Mouse (Mus musculus) Muller cell, postnatal 12 days (primary cell): Measurements from ENCODE around the gene Lca5l.
"Not testable (repeated sequence)": the region's sequence is repeated elsewhere in the genome, so short reads cannot be mapped to it uniquely, and the experiment has no call there.

Experiments used
- DNase-seq: peaks from one replicate; pipeline ENCODE4 v3.0.0-alpha.2; 2015; ENCODE audit errors: inconsistent ontology term

Gene Lca5l

DNA sequence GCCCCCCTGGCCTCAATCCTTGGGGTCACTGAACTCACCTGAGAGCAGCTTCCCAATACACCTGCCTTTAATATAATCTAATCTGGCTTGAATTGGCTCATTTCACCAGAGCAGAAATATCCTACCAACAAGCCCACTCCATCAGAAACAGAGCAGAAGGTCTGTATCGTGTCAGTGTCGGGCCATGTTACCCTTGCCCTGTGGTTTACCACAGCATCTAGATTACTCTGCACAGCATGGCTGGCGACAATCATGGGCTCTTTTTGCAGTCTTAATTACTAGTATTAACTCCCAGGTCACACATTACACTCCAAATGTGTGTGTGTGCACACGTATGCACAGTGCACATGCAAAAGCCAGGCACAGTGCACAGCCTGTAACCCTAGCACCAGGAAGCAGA is 23.2 kb downstream of the Lca5l start:
- DNase-seq: no peak

DNA sequence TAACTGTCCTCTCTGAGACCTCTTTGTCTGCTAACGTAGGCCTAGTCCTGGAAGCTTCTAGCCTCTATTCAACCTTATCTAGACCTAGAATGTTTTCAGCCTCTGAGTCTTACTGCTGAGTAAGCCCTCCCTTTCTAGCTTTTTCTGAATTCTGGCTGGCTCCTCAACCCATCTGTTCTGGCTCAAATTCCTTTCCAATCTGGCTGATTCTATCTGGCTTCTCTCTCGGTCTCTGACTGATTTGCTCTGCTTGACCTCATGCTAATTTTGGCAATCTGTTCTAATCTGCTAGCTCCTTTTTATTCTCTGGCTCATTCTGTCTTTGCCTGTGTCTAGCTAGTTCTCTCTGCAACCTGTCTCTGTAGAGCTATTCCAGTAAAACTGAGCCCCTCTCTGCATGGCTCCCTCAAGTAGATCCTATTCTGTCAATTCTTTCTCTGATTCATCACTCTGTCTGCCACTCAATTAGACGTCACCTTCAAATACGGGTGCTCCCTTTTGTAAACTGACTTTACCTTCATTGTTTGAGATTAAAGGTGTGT is 26.3 kb downstream of the Lca5l start:
- DNase-seq: no peak

DNA sequence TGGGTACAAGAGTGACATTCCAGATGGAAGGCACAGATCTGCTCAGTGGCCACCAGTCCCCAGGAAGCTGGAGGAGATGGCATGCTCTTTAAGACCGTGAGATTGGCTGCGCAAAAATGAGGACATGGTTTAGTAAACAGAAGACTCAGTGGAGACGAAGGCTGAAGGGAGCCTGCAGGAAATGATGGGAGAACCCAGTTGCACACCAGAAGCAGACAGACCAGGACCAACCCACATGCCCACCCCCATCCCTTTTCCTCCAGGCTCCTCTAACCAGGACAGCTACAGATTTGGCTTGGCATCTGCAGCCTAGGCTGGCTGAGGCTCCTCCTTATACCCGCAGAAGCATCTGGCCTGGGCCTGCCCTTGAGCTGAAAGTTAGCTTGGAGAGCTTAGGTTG is 30.7 kb downstream of the Lca5l start:
- DNase-seq: no peak

DNA sequence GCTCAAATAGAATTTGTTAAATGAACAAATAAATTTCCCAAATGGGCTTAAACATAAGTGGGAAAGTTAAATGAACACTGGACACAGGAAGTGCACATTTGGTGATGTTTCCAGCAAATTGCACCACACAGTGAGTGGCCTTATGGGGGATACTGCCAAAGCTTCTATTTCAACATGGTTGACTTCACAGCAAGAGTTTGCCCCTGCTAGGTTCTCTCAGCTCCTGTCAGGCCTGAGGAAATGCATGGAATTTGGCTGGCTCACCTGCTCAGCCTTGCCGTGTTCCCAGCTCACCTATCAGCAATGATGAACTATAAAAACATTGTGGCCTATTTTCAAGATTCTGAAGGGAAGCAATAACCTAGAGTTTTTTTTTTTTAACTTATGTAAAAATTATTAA is 31.1 kb downstream of the Lca5l start:
- no peak for DNase-seq

DNA sequence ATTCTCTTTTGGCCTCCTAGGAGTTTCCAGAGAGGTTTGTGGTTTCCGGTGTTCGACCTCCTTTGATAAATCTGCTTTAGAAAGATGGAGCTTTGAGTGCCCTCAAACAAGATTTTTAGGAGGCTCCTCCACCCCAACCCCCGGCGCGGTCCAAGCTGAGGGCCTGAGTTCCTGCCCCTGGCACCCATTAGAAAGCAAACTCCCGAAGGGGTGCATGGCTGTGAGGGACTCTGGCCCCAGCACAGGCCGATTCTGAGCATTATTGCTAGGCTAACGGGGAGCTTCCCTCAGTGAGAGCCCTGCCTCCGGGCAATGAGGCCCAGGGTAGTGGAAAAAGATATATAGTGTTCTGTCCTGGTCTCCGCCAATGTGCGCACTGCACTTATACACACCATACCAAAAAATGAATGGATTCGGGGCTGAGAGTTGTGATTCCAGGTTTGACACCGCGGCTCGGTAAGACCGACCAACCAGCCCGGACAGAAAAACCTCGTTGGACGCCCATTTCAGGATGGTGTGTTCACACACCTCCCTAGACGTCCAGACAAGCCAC is 32.2 kb downstream of the Lca5l start:
- DNase-seq: no peak

DNA sequence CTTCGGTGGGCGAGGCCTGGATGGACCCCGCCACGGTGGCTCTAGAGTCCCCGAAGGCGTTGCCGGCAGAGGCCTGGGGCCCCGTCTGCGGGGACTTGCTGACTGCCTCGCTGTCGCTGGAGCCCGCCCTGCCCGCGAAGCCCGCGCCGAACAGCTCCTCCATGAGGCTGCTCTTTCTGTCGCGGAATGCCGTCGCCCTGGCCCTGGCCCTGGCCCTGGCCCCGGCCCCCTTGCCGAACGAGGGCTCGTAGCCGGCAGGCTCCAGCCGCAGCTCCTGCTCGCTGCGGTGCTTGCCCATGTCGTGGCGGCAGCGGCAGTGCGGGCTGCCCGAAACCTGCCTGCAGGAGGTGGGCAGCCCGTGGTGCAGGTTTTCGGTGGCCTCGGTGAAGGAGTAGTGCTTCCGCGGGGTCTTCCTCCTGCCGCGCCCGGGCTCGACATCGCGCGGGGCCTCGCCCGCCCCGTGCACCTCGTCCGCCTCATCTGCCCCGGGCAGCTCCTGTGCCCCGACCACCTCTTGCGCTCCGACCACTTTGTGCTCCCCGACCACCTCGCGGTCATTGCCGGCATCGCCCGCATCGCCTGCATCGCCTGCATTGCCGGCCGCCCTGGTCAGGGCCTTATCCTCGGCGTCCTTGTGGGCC is 32.9 kb downstream of the Lca5l start:
- peak; percentile 66 for DNase-seq

DNA sequence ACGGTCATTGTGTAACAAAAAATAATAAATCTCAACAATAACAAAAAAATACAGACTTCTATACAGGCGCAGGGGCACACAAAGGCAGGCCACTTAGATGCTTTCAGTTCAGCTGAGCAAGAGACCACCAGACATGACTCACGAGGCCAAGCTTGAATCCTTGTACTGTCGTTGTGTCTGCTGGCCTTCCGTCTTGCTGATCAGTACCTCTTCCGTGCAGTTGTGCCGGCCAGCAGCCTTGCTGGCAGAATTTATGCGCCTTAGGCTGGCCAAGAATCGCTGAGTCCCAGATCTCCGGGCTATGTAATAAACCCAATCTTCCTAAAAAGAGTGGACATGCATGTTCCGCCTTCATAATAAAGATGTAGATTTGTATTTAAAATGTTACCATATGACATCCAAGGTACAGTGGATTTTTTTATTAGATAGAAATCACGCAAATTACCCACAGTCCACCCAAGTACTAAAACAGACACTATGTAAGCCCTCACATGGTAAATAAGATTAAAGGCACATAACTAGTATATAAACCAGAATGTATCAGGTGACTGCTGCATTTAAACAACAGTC is 33.5 kb downstream of the Lca5l start:
- peak; percentile 24 for DNase-seq

DNA sequence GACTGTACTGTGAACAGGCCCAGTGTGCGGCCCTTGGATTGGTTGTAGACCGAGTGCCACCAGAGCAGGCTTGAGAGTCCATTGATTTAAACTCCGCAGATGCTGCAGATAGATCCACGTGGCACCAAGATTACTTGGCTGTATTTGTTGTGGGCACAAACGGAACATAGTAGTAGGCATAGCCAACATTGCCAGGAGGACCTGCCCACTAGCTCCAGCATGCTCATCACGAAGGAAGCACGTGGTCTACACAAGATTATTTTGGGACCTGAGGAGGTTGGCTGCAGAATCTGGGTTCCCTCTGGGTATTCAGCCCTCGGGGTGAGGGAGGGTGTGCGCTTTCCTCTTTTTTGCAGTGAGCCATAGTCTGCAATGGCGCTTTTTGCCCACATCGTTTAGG is 34.9 kb downstream of the Lca5l start:
- DNase-seq: no peak

DNA sequence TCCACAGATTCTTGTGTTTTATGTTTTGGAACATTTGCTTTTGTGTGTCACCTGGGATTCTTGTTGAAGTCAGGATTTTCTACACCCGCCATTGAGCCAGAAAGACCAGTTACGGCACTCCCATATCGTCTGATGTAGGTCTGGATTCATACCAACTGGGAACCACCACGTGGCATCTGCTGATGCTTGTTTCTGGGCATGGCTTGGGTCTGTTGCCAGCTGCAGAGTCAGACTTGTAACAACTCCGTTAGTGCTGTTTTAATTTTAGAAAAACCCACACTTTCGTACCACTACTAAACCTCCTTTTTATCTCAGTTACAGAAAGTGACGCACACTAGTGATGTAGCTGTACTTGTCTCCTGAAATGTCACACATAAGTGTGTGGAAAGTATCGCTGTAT is 36.1 kb downstream of the Lca5l start:
- no peak for DNase-seq

DNA sequence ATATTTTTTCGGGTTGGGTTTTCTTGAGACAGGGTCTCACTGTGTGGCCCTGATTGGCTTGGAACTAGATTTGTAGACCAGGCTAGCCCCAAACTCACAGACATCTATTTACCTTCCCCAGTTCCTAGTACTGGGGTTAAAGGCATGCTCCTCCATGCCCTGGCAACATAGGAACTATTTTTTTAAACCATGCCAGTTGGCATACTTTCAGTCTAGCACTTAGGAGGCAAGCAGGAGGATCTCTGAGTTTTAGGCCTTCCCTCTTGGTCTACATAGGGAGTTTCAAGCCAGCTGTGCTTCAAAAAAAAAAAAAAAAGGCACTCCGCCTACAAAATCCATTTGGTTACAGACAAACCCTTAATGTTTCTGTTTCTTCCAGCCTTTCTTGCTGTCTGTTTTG is 37.6 kb downstream of the Lca5l start:
- no peak for DNase-seq

DNA sequence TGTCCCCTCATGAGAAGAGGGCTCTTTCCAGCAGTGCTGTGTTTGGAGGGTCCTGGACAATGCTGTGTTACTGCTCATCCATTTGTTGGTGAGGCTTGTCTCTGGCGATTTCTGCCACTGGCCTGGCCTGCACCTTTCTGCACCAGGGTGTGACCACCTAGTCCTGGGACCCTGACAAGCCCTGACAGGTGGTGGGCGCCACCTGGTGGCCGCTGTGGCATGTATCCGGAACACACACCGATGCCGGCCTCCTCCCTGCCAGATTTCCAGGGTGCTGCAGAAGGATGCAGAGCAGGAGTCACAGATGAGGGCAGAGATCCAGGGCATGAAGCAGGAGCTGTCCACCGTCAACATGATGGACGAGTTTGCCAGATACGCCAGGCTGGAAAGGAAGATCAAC is 40.5 kb downstream of the Lca5l start:
- peak; percentile 73 for DNase-seq

DNA sequence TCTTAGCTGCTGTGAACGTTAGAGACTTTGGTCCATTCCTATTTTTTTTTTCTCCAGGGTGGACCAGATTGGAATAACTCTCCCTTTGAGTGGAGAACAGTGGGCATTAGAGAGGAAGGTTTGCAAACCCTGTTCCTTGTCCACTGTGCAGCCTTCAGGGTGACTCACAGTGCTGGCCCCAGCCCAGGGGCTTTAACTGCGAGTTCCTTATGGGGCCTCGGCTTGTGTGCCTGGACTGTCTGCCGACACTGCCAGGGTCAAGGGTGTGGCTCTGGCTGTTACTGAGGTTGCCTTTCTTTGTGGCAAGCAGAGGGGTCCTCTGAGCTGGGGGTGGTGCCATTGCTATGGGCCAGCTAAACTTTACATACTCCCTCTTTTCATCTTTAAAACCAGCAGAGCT is 41.1 kb downstream of the Lca5l start:
- DNase-seq: peak; percentile 83

DNA sequence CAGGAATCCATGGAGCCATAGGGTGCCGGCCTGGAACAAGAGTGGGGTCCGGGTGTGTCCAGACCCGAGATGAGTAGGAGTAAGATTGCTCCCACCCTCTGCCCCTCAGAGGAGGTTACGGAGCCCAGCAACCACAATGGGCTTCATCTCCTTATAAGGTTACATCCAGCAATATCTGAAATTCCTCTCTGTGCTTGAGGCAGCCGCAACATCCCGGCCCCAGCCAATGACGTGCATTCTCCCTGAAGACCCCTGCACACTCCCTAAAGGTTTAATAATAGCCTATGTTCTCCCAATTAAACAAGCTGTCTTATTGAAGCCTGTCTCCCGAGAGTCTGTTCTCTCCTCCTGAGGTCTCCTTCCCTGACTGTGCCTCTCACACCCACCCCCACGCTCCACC is 42.8 kb downstream of the Lca5l start:
- no peak for DNase-seq

DNA sequence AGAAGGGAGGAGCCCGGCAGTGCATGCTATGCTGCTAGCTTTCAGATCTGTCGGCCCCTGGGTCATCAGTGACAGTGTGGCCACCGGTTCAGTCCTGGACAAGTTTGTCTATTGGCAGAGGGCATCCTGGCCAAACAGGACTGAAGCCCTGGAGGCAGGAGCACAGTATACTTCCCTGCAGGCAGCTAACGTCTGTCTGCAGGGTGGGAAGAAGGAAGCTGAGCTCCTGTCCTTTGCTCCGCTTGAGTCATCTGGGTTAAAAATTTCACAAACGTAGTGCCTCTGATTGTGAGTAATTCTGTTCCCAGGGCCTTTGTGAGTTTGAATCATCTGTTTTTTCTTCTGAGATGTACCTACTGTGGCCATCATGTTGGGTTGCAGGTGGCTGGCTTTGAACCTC is 43.2 kb downstream of the Lca5l start:
- no peak for DNase-seq

DNA sequence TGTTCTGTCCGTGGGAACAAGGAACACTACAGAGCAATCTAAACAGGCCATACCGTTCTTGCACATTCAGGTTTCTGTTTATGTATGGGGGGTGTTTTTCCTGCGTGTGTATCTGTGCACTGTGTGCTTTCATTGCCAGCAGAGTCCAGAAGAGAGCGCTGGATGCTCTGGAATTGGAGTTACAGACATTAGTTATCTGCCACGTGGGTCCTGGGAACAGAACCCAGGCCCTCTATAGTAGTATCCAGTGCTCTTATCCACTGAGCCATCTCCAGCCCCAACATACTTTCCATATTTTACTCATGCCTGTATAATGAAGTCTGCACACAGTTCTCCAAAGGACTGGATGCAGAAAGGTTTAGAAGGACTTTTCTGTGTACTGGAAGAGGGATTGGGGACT is 46.3 kb downstream of the Lca5l start:
- DNase-seq: no peak

DNA sequence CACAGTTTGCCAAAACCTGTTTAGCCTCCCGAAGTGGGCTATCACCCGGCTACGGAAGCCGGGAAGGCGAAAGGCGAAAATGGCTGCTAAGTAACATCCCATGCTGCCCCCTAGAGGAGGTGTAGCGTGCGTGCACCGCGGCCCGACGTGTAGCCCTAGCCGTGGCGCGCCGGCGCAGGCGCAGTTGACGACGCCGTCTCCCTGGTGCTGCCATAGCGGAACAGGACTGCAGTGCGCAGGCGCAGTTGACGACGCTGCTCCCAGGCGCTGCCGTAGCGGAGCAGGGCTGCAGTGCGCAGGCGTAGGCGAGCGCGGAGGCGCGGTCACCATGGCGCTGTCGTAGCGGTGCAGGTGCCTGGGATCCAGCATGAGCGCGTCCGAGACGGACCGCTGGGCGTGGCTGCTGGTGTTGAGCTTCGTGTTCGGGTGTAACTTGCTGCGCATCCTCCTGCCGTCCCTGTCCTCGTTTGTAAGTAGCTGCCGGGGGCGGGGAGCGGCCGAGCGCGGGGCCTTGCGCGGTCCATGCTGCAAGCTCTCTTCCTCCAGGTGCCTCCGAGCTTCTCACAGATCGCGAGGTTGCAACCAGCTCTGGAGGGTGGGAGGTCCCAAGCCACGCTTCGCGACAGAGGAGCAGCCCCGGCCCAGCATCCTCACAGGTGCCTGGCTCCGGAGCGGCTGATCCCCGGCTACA is 46.8 kb downstream of the Lca5l start, which contains the start of gene Wrb:
Wrb (plus strand) TSS at position 298 of the 691 bp plus-strand sequence.
- peak; percentile 99 for DNase-seq

DNA sequence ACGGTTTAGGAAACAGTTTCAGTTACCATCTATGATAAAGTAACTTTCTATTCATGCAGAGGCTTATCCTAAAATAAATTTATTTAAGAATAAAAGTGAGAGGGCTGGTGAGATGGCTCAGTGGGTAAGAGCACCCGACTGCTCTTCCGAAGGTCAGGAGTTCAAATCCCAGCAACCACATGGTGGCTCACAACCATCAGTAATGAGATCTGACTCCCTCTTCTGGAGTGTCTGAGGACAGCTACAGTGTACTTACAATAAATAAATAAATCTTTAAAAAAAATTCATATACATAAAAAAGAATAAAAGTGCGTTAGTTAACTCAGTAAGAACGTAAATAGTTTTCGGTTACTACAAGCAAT is 47.3 kb downstream of the Lca5l start:
- not testable (repeated sequence) for DNase-seq

DNA sequence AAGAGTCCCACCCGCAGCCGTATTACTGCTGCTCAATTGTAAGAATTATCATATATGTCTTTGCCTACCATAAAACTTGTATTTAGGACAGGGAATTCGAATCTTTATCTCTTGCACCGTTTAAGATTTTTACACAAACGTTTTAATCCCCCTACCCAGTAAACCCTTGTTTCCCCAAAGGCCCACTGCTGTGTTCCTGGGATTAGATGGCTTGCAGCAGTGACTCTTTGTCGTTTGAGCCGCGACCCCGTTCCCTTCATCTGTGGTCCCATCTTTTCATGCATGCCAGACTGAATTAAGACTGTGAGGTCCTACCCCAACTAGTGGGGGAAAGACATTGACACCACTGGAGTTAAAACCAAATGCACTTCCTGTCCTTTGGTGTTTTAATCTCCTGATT is 63.6 kb downstream of the Lca5l start:
- no peak for DNase-seq

DNA sequence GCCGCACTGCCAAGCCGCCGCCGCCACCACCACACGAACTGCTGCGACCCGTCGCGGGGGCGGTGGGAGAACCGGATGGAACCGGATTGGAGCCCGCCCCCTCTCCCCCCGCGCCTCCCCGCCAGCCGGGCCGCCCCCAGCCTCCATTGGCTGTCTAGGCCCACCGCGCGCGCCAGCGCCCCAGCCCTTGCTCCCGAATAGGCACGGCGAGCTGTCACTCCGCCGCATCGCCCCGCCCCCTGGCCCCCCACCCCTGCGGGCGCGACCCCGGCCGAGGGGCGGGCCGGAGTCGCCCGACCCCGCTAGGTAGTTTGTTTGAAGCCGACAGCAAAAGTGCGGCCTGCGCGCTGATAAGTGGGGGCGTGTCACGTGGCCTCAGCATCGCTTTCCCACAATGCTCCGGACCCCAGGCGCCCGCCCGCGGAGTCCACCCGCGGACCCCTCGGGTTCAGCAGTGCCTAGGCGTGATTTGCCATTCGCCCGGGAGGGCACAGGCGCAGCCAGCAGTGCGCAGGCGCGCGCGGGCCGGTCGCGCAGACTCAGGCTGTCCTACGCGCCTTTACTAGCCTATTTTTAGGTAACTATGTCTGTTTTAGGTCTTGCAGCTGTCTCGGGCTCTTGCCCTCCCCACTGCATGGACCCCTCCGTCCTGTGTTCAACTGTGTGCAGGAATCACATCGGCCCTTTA is 64.3 kb downstream of the Lca5l start, which contains the start of gene Hmgn1:
Hmgn1 (minus strand) TSS at position 73 of the 688 bp plus-strand sequence.
- peak; percentile 99 for DNase-seq

DNA sequence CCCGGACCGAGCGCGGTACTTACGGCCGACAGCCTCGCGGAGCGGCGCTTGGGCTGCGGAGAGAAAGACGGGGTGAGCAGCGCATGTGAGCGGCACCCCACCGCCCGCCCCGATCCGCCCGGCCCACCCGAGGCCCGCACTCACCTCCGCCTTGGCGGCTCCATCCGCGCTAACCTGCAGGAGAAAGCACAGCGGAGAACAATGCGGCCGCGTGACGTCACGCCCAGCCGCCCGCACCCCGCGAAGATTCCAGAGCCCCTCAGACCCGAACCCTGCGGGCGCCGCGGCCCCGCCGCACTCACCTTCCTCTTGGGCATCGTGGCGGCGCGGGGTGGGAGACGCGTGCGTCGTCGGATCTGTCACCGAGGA is 64.8 kb downstream of the Lca5l start:
- no peak for DNase-seq

DNA sequence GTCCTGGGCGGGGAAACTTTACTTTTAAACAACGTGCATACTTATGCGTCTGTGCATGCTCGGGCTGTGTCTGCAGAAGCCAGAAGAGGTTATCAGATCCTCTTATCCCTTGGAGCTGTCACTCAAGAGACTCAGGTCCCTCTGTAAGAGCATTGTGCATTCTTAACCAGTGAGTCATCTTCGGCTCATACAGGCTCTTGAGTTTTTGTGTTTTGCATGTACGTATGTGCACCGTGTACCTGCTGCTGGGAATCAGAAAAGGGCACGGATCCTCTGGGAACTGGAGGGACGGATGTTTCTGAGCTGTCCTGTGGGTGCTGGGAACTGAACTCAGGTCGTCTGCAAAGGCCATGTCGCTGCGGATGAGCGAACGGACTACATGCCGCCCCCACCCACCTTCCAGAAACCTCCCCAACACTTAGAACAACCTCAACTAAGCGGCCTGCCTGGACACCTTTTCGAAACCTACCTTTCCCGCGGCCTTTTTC is 65.3 kb downstream of the Lca5l start:
- DNase-seq: peak; percentile 64

DNA sequence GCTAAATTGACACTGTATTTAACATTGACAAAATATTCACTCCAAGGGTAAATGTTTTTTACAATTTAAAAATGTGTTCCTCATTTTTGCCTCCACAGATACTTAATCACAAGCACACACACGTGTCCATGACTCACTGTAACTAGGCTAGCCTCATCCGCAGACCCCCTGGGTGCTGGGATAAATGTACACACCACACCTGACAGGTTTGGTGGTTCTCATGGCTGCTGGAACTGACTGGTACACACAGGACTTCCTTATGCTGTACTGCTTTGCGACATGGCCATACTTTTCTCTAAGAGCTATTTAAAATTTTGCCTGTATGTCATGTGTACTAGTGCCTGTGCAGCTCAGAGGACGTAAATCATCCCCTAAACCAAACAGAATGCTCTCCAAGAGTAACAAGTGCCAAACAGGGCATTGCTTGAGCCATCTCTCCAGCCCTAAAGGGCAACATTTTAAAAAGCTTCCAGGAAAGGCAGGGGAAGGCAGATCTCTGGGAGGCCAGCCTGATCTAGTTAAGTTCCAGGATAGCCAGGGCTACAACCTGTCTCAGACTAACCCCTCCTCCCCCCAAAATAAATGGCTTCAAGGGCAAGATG is 71.9 kb downstream of the Lca5l start:
- no peak for DNase-seq
